Mouse (Mus musculus) ES-E14 (cell line): ENCODE data around the gene Pde3a. TPM values are rescaled to one million over a fixed set of nuclear protein-coding genes. Genes with fewer than 3 reads are reported as not detected.

Source experiments
- DNase-seq: peaks from one replicate; pipeline ENCODE4 v3.0.0-alpha.2; 2013; ENCODE audit warnings: low read depth, low spot score
- H3K27ac ChIP-seq: 2 replicates; pipeline ENCODE4 v1.5.1; 2012; ENCODE audit warnings: low read depth, mild to moderate bottlenecking, low read length, moderate library complexity, mixed read lengths; ENCODE audit not compliant: poor library complexity, insufficient read depth, severe bottlenecking
- H3K36me3 ChIP-seq: 2 replicates; pipeline ENCODE4 v1.6.1; 2012; ENCODE audit warnings: mild to moderate bottlenecking, low read length, moderate library complexity, mixed read lengths; ENCODE audit not compliant: control insufficient read depth, poor library complexity, insufficient read depth, severe bottlenecking
- H3K4me1 ChIP-seq, 2 experiments: fragments of 150-350 bp in 1 of 2; sonication (generic) in 1 of 2; 2 replicates each; pipeline ENCODE4 v1.6.1; 2012; ENCODE audit warnings: low read length in 2 of 2, mild to moderate bottlenecking in 1 of 2, mixed read lengths in 1 of 2; ENCODE audit not compliant: control insufficient read depth in 2 of 2, insufficient read depth in 2 of 2, poor library complexity in 1 of 2
- H3K4me3 ChIP-seq, 2 experiments: fragments of 150-350 bp in 1 of 2; sonication (generic) in 1 of 2; 2 replicates each; pipeline ENCODE4 v1.5.1; 2012; ENCODE audit warnings: low read length in 2 of 2, low read depth in 1 of 2, mild to moderate bottlenecking in 1 of 2, mixed read lengths in 1 of 2; ENCODE audit not compliant: insufficient read depth in 1 of 2, poor library complexity in 1 of 2, severe bottlenecking in 1 of 2
- H3K9ac ChIP-seq: 2 replicates; pipeline ENCODE4 v1.6.1; 2012; ENCODE audit warnings: low read depth, mild to moderate bottlenecking, low read length, mixed read lengths; ENCODE audit not compliant: poor library complexity, insufficient read depth, severe bottlenecking
- H3K9me3 ChIP-seq: fragments of 150-350 bp; sonication (generic); 2 replicates; pipeline ENCODE4 v1.6.1; 2012; ENCODE audit warnings: low read depth, mild to moderate bottlenecking, low read length; ENCODE audit not compliant: control insufficient read depth, insufficient read depth
- CHD2 ChIP-seq: IDR thresholded peaks from 2 replicates; pipeline ENCODE4 v1.6.1; 2014; ENCODE audit warnings: mild to moderate bottlenecking, low read depth, low read length, inconsistent platforms
- HCFC1 ChIP-seq: IDR thresholded peaks from 2 replicates; pipeline ENCODE4 v1.6.1; 2012; ENCODE audit warnings: low read length, inconsistent platforms, borderline replicate concordance; ENCODE audit not compliant: insufficient read depth
- MAFK ChIP-seq: IDR thresholded peaks from 2 replicates; pipeline ENCODE4 v1.6.1; 2014; ENCODE audit warnings: mild to moderate bottlenecking, low read depth, low read length, inconsistent platforms; ENCODE audit not compliant: insufficient read depth
- ZC3H11A ChIP-seq: IDR thresholded peaks from 2 replicates; pipeline ENCODE4 v1.6.1; 2012; ENCODE audit warnings: low read depth, mild to moderate bottlenecking, inconsistent platforms, low read length, borderline replicate concordance
- ZNF384 ChIP-seq: IDR thresholded peaks from 2 replicates; pipeline ENCODE4 v1.6.1; 2012; ENCODE audit warnings: low read depth, low read length, inconsistent platforms
- in situ Hi-C, 2 experiments: fragments of 600-800 bp; cut with MboI; formaldehyde crosslinking; loops; one replicate each; pipeline ENCODE4 v1.15.1; 2025; ENCODE audit warnings: low sequenced_read_pairs in 2 of 2, inconsistent platforms in 1 of 2; ENCODE audit not compliant: unreplicated experiment in 2 of 2
- total RNA-seq: library from RNA; depleted of rRNA; stranded (reverse); fragments of 300-350 nt; gene quantifications from 2 replicates; pipeline ENCODE4 v1.2.3, GENCODE M21; 2012

The Pde3a gene
- total RNA-seq, 1 experiment = 0.36 TPM

- Histone ChIP-seq H3K27ac (no peak overlapping the region), H3K36me3 (no peaks in the 10 kb centered on the region), H3K4me1 (no peaks in the 10 kb centered on the region), H3K9me3 (no peaks in the 10 kb centered on the region), H3K4me3 (no peak overlapping the region), H3K9ac (no peak overlapping the region)
- no peak for DNase-seq
- in situ Hi-C loops = no loop called here
- TF ChIP-seq HCFC1 (no peak), ZNF384 (no peak)
Measured at GRCm38 (mm10) chr6:141410836-141411235, 161.8 kb downstream of the Pde3a start.

GRCm38 (mm10) chr6:141425114-141425513 is 176.0 kb downstream of the Pde3a start:
- H3K27ac ChIP-seq = no peak overlapping the region
- no peaks in the 10 kb centered on the region for H3K4me1 ChIP-seq
- H3K9me3 ChIP-seq = no peaks in the 10 kb centered on the region
- in situ Hi-C loops = loop anchor here (25.0 kb wide), 1 partner anchor 513 kb away; no protein-coding TSS in a partner anchor
- no peak overlapping the region for H3K4me3 ChIP-seq
- no peak overlapping the region for H3K9ac ChIP-seq
- no peak for DNase-seq
- no peaks in the 10 kb centered on the region for H3K36me3 ChIP-seq
- no peak for TF ChIP-seq ZNF384
- no peak for TF ChIP-seq HCFC1
- TF ChIP-seq ZC3H11A = no peak
- TF ChIP-seq CHD2 = no peak
- TF ChIP-seq MAFK = no peak

GRCm38 (mm10) chr6:141428587-141428986 is 179.5 kb downstream of the Pde3a start:
- in situ Hi-C loops = loop anchor here (25.0 kb wide), 1 partner anchor 516 kb away; no protein-coding TSS in a partner anchor
- no peak for DNase-seq
- Histone ChIP-seq H3K9ac (no peak overlapping the region), H3K4me1 (no peaks in the 10 kb centered on the region), H3K27ac (no peak overlapping the region), H3K9me3 (no peaks in the 10 kb centered on the region), H3K4me3 (no peak overlapping the region), H3K36me3 (no peaks in the 10 kb centered on the region)
- TF ChIP-seq HCFC1 (no peak), MAFK (no peak), ZC3H11A (no peak), ZNF384 (no peak), CHD2 (no peak)

- Histone ChIP-seq H3K4me1 (no peaks in the 10 kb centered on the region), H3K9me3 (no peaks in the 10 kb centered on the region), H3K4me3 (no peak overlapping the region), H3K27ac (no peak overlapping the region), H3K9ac (no peak overlapping the region), H3K36me3 (no peaks in the 10 kb centered on the region)
- peak; percentile 28 for DNase-seq
- TF ChIP-seq ZNF384 (no peak), CHD2 (no peak)
- in situ Hi-C loops = loop anchor here (25.0 kb wide), 1 partner anchor 518 kb away; no protein-coding TSS in a partner anchor
Measured at GRCm38 (mm10) chr6:141430134-141430533, 181.1 kb downstream of the Pde3a start.

GRCm38 (mm10) chr6:141432271-141432974 is 183.4 kb downstream of the Pde3a start:
- H3K4me1 ChIP-seq = no peaks in the 10 kb centered on the region
- in situ Hi-C loops = loop anchor here (25.0 kb wide), 1 partner anchor 520 kb away; no protein-coding TSS in a partner anchor
- H3K36me3 ChIP-seq = no peaks in the 10 kb centered on the region
- H3K9me3 ChIP-seq = no peaks in the 10 kb centered on the region
- no peak overlapping the region for H3K9ac ChIP-seq
- DNase-seq = no peak
- H3K4me3 ChIP-seq = no peak overlapping the region
- no peak overlapping the region for H3K27ac ChIP-seq
- no peak for TF ChIP-seq HCFC1
- TF ChIP-seq ZC3H11A = no peak
- no peak for TF ChIP-seq MAFK
- no peak for TF ChIP-seq ZNF384
- no peak for TF ChIP-seq CHD2
